Mouse (Mus musculus) frontal cortex, postnatal 10 days (tissue): ENCODE data around the gene Serpina3k.
A peak's percentile ranks its signal among the peaks of the same experiment; 100 is the strongest.
"Not testable (repeated sequence)": the region's sequence is repeated elsewhere in the genome, so short reads cannot be mapped to it uniquely, and the experiment has no call there.

Source experiments
- DNase-seq, 2 experiments: peaks; one replicate each; pipeline ENCODE4 v3.0.0; 2022; ENCODE audit warnings: low spot score in 2 of 2, mixed read lengths in 1 of 2

Gene Serpina3k

DNA sequence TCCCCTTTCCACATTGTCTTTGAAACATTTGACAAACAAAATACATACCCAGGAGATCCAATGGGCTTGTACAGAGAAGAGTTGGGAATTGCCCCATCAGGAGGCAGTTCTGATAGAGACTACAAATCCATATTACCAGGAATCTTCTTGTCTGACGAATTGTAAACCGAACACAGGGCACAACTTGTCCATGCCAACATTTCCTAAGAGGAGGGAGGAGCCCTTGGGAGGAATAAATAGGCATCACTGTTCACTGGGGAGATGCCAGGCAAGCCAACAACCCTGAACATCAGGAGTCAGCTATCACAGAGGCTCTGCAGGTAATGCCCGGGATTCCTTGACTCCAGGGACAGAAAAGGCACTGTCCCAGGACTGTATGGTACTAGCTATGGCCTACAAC lies at the start of gene Serpina3k, which contains the start of gene Serpina3m:
Serpina3k (plus strand) TSS at position 261 of the 400 bp plus-strand sequence.
Serpina3m (plus strand) TSS at position 261 of the 400 bp plus-strand sequence.
- DNase-seq, result not testable (repeated sequence)

DNA sequence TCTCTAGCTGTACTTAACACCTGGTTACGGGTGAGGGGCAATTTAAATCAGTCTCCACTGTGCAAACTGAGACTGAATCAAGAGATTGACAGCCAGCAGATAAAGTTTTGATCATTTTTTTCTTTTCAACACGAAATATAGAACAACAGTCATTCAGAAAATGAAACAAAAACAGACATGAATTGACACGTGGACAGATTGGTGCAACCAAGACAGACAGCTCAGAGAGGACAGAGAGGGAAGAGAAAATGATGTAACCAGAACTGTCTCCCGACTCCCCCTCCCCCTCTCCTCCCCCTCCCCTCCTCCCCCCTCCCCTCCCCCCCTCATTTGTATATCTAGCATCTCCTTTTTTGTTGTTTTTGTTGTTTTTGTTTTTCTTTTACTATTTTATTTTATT lies 48.4 kb upstream of the Serpina3k start:
- no peak for DNase-seq

DNA sequence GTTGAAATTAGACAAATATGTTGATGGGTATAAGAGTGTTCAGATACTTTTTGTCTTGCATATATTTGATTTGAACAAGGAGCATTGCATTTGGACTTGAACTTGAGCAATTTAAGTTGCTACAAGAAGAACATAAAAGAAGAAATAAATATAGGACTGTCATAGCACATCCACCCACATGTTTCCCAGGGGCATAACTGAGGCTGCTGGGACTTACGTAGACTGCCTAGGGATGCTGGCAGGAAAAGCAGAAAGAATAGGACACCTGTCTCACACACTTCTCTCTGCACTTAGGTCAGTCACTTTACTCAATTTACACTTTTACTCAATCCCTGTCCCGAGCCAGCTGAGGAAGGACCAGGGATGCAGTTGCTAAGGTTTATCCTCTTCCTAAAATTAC lies 44.3 kb upstream of the Serpina3k start:
- DNase-seq, result no peak

DNA sequence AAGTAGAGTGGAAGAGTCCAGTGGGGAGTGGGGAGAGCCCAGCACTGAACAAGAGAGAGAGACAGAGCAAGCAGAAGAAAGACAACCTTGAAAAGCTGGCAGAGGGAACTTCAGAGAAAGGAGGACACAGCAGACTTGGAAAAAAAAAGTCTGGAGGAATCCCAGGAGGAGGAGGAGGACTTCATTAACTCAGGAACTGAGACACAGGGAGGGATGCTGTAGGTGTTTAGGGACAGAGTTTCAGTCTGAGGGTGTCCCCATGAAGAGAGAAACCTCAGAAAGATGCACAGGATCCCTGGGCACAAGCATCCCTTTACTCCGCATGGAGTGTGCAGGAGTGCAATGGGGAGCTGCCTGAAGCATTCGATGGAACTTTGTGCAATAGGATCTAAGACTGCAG lies 40.2 kb upstream of the Serpina3k start:
- DNase-seq, result no peak

DNA sequence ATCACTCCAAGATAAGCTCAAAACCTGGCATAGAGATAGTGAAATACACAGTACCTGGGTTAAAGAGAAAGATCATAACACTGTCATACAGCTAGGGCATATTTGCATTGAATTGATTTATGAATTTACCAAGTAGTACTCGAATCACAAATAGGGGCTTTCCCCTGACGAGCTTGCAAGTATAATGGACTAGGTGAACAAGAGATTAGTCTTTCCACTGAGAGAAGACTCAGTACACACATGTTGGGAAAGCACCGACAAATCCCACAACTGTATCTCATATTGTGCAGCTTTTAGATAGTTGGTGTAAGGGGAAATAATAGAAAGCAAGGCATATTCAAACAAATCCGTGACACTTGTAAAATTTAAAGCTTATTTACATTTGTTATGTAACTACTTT lies 32.3 kb upstream of the Serpina3k start:
- DNase-seq, result no peak

DNA sequence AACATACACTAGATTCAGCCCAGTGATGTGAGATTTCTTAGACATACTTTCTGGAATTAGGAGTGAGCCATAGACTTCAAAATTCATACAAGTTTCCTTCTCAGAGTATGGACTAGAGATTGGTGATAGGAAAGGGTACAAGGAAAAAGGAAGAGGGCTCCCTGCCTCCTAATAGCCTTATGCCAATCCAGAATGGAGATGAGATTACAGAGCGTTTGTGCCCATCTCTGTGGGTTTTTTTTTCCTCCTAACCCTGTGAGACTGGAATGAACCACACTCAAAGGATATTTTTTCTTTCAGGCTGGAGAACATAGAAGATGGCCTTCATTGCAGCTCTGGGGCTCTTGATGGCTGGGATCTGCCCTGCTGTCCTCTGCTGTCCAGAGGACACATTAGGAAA lies 24.0 kb upstream of the Serpina3k start, which contains the start of gene Serpina3j:
Serpina3j (plus strand) TSS at position 301 of the 400 bp plus-strand sequence.
- no peak for DNase-seq

DNA sequence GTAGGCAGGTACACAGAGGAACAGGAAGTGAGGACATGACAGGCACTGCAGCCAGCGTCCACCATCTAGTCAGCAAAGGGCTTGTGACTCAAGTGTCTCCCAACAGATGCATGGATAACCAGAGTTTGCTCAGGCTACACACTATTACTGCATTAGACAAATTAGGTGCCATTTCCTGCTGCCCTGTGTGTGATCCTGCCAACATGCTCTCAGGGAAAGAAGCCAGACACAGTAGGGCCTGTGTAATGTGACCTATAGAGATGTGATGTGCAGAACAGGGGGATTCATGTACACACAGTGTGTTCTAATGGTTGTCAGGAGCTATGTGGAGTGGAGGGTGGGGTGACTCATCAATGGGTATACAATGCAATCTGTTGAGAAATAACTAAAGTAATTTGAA lies 15.8 kb upstream of the Serpina3k start:
- no peak for DNase-seq

DNA sequence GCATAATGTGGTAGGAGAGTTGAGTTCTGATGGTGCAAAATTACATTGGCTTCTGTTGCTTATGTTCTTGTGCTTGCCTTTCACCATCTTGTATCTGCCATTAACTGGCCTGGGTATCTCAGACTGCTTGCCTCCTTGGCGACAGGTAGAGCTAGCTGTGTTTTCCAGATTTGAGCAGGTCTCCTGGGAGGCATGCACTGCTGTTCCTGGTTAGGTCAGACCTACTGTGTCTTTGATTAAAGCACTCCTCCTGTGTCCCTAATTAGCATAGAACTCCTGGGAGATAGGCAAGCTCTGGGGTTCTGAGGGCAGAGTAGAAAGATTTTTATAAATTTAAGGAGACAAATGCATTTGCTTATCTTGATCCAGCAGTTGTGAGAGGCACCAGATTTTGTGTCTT lies 6.6 kb upstream of the Serpina3k start:
- DNase-seq, result no peak

DNA sequence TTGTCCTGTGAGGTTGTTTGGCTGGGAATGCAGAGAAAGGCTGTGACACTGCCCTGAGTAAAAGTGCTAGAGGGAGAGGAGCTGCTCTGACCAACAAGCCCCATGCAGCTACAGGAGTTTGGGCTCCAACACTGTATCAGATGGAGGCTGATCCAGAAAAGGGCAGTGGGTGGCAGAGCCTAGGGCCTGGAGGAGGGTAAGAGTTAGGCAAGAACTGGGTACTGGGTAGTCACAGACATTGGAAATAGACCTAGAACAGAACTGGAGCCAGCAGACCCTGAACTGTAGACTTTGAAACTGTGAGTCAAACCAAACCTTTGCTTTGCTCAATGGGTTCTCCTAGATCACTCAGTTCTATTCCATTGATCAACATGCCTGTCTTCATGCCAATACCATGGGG lies 1.4 kb upstream of the Serpina3k start:
- not testable (repeated sequence) for DNase-seq

DNA sequence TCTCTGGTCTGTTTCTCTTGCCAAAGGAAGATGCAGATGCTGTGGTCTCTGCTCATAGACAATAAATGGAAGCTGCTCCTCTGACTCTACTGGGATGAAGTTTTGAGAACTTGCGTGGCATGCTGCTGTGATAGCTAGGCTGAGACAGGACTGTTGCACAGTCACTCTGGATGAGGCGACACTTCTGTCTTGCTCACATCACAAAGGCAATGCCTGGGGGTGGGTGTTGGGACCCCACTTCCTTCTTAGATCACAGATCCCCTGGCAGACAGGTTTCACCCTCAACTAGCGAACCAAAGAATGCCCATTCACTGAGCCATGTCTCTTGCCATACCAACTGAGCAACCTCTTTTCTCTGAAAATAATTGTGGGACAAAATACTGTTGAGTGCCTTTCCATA lies 419 bp downstream of the Serpina3k start:
- no peak for DNase-seq

DNA sequence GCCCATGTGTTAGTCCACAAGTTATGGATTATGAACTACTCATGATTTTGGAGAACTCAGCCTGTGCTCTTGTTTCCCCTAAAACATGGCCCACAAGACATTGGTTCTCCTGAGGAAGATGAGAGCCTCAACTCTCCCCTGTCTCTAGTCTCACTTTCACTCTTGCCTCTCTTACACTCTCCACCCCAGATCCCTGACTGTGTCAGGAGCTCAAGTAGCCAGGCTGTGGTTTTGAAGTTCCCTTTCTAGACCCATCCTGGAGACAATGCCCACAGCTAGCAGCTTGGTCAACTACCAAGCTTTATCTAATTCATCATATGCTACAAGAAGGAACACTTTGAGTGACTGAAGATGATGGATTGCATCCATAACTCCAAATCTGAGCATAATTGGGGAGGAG lies 4.2 kb downstream of the Serpina3k start:
- not testable (repeated sequence) for DNase-seq

DNA sequence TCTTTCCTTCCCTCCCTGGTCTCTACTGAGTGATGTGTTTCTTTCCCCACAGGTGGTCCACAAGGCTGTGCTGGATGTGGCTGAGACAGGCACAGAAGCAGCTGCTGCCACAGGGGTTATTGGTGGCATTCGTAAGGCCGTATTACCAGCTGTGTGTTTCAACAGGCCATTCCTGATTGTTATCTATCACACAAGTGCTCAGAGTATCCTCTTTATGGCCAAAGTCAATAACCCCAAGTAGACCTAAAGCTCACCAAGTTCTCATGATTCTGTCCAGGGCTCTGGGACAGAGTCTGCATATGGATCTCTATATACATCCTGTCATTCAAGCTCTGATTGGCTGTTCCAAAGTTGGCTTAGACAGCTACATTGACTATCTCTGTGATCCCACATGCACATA lies 6.9 kb downstream of the Serpina3k start:
- no peak for DNase-seq

DNA sequence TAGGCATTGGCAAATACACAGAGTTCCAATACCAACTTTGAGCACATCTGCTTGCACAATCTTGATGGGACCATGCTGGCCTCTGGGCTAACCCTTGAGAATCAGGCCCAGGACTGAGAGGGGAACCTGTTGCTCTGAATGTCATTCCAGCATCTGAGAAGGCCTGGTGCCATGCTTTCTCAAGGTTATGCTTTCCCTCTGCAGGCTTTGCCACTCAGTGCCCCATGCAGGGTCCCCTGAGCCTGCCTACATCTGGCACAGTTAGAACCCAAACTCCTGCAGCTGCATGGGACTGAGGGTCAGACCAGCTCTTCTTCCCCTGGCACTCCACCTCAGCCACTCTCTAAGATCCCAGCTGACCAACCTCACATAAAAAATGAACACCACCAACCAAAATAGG lies 7.4 kb downstream of the Serpina3k start:
- DNase-seq, result no peak

DNA sequence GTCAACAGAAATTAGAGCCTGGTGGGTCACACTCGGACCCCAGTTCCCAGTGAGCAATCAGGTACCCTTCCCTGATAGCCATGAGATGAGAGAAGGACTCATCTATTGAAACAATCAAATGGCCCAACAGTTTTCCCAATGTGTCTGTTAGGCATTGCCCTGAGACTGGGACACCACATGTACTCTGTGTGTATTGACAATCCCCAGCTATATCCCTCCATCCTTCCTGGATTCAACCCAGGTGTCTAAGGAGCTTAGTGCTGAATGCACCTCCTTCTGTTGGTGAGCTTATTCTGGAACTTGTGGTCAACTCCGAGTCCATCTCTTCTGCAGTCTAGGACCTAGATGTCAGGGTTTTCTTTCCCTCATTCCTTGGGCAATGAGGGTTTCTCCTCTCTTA lies 8.8 kb downstream of the Serpina3k start:
- no peak for DNase-seq

DNA sequence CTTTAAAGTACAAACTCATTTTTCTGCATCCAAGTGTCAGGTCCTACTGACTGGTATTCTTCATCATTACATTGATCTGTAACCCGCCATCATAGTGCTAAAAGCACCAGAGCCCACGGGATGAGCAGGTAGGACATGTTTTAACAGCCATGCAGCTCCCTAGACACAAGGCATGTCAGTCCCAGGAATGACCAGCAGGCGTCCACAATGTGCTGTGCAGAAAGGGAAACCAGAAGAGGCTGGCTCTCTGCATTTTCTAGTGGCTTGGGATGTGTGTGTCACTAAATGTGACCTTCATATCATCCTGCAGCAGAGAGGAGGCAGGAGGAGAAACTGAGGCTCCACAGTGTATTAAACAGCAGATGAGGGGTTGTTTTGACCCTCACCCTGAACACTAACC lies 13.5 kb downstream of the Serpina3k start:
- DNase-seq, result peak; percentile 6 to 23

DNA sequence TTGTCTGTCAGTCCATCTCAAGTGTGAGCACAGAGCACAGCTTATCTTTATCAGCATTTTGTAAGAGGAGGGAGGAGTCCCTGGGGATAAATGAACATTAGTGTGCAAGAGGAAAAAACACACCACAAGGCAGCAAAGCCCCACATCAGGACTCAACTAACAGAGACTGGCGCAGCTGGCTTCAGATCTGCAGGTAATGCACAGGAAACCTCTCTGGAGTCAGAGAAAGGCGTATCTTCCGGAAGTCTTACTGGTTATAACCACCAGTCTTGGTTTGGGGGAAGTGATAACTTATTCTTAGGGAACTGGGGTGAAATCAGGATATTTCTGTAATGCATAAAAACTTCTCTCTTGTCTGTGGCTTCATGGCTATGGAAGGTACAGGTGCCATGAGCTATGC lies 17.7 kb downstream of the Serpina3k start:
- no peak for DNase-seq

DNA sequence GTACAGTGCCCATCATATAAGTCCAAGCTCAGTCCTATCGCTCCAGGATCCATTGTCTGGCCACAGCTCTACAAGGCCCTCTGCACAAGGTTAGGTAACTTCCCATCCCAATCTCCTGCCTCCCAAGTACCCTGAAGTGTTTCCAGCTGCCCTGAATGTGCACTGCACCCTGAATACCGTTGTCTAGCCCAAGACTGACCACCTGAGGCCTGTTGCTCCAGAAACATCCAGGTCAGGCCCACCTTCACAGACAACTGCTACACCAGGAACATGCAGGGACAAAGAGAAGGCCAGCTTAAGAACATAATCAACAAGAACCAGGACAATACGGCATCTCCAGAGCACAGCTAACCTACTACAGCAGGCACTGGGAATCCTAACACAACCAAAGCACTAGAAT lies 31.7 kb downstream of the Serpina3k start:
- no peak for DNase-seq

DNA sequence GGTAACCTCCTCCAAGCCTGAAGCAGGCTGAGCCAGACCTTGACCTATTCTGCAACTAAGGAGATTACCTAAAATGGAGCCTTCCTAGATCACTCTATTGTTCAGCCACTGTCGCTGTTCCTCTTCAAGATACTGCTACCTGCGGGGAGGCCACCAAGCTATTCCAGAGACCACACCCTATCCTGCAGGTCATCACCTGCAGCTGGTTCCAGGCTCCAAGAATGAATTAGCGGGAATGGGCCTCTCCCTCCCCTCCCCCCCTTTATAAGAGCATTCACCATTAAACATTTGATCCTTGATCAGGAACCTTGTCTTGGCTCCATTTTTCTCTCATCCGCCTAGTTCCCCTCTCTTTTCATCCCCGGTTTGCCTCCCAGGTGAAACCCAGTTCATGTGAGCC lies 38.9 kb downstream of the Serpina3k start:
- DNase-seq, result not testable (repeated sequence)

DNA sequence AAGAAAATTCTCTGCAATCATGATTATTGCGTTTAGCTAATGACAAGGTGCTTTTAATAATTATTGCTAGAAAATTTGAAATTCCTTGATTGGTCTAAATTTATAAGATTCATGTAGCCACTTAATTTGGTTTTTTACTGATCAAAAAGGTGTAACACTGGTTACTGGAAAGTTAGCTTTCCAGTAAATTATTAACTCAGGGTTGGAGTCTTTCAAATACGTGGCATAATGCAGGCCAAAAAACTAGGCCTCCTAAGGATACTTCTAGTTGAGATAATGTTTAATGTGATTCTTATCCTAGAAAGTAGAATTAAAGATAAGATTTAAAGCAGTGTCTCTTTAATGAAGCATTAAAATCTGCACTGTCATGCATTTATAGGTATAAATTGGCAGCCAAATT lies 40.1 kb downstream of the Serpina3k start:
- DNase-seq, result not testable (repeated sequence)

DNA sequence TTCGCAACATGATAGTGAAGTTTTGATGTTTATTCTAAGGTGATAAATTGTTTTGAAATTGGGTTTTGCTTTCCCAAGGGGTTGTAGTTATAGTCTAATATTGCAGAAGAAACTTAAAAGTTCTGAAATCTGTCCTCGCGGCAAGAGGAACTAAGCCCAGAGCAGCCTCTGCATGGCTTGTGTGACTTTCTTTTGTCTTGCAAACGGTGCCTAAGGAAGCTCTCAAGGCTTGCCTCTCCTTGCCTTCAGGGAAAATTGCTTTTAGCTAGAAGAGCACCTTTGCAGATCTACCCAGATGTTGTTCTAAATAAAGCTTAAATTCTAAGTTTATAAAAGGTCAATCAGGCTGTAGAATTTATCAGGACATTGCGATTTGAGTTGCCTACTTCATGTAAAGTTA lies 40.5 kb downstream of the Serpina3k start:
- not testable (repeated sequence) for DNase-seq

DNA sequence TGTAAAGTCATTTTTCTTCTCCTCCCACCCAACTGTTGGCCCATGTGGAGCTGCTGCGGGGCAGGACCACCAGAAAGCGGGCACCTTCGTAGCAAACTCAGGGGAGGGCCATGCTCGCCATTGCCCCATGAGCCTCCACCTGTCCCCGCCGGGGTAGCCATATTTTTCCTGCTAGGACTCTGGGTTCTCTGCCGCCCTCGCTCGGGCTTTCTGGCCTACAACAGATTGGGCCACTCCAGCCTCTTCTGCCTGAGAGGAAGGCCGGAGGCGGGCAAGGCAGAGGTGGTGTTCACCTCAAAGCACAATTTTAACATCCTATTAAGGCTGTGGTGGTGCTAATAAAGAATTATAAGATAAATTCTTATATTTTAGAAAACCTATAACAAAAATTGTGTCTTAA lies 41.6 kb downstream of the Serpina3k start:
- DNase-seq, result no peak

DNA sequence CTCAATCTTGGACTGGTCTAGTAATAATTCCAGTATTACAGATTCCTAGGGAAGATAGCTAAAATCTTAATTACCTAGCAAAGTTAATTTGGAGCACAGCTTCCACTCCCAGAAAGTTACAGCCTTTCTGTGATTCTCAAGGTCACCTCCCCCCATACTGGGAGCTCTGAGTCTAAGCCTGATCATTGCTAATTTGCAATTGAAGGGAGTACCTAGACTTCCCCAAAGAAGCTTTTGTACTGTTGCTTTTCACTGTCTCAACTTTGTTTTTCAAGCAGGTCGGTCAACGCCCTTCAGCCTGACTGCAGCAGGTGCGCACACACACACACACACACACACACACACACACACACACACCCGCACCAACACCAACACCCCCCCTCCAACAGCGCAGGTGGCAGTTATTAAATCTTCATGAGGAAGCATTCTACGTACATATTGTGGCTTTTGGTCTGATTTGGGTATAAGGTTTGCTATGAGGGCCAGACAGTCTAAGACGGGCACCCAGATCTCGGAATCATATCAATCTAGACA lies 42.9 kb downstream of the Serpina3k start:
- DNase-seq, result not testable (repeated sequence)

DNA sequence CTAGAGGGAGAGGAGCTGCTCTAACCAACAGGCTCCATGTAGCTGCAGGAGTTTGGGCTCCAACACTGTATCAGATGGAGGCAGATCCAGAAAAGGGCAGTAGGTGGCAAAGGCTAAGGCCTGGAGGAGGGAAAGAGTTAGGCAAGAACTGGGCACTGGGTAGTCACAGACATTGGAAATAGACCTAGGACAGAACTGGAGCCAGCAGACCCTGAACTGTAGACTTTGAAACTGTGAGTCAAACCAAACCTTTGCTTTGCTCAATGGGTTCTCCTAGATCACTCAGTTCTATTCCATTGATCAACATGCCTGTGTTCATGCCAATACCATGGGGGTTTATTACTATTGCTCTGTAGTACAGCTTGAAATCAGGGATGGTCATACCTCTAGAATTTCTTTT lies 47.7 kb downstream of the Serpina3k start:
- DNase-seq, result not testable (repeated sequence)

DNA sequence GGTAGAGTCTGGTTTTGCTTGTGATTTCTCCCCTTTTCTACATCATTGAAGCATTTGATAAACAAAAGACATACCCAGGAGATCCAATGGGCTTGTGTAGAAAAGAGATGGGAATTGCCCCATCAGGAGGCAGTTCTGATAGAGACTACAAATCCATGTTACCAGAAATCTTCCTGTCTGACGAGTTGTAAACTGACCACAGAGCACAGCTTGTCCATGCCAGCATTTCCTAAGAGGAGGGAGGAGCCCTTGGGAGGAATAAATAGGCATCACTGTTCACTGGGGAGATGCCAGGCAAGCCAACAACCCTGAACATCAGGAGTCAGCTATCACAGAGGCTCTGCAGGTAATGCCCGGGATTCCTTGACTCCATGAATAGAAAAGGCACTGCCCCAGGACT lies 48.6 kb downstream of the Serpina3k start:
- not testable (repeated sequence) for DNase-seq
